Mouse (Mus musculus) midbrain, embryonic 15.5 days (tissue): Measurements from ENCODE around the gene Iqsec3. TPM values are rescaled to one million over a fixed set of nuclear protein-coding genes. Genes with fewer than 3 reads are reported as not detected.

Experiments used
- ATAC-seq: fragments of 200-750 bp; cut with Nextera tagmentation; replicated peaks from 2 replicates; pipeline ENCODE4 v1.8.0; 2017; ENCODE audit warnings: moderate TSS enrichment
- H3K27ac ChIP-seq: fragments of 300-500 bp; sonication (generic); 2 replicates; pipeline ENCODE4 v1.5.1; 2015; ENCODE audit warnings: mild to moderate bottlenecking, inconsistent platforms
- H3K27me3 ChIP-seq: fragments of 300-500 bp; sonication (generic); replicated peaks from 2 replicates; pipeline ENCODE4 v1.6.1; 2015; ENCODE audit warnings: inconsistent platforms
- H3K36me3 ChIP-seq: fragments of 300-500 bp; sonication (generic); replicated peaks from 2 replicates; pipeline ENCODE4 v1.6.1; 2015; ENCODE audit warnings: inconsistent platforms
- H3K4me1 ChIP-seq: fragments of 300-500 bp; sonication (generic); 2 replicates; pipeline ENCODE4 v1.6.1; 2015; ENCODE audit warnings: inconsistent platforms
- H3K4me2 ChIP-seq: fragments of 300-500 bp; sonication (generic); 2 replicates; pipeline ENCODE4 v1.6.1; 2015; ENCODE audit warnings: inconsistent platforms, mild to moderate bottlenecking, moderate library complexity
- H3K4me3 ChIP-seq: fragments of 300-500 bp; sonication (generic); 2 replicates; pipeline ENCODE4 v1.5.1; 2015; ENCODE audit warnings: mild to moderate bottlenecking, inconsistent platforms
- H3K9ac ChIP-seq: fragments of 300-500 bp; sonication (generic); 2 replicates; pipeline ENCODE4 v1.6.1; 2015; ENCODE audit warnings: mild to moderate bottlenecking, inconsistent platforms
- H3K9me3 ChIP-seq: fragments of 300-500 bp; sonication (generic); 2 replicates; pipeline ENCODE4 v1.6.1; 2016; ENCODE audit warnings: inconsistent platforms
- WGBS: fragments of 180-500 bp; shearing (Covaris S2); methylation state at CpG from one replicate; pipeline ENCODE4 v1.1.7; 2015; ENCODE audit warnings: mixed read lengths; 5-methylcytosine and 5-hydroxymethylcytosine counted together
- polyA plus RNA-seq: library from polyadenylated mRNA; unstranded; fragments of >200 nt; fragmentation: Nextera tagmentation; extraction: Ambion mirVana; gene quantifications from 2 replicates; pipeline ENCODE4 v1.2.1, GENCODE M21; 2015

Iqsec3 gene
- polyA plus RNA-seq, 1 experiment from 2014 or later = 13.7 TPM

GRCm38 (mm10) chr6:121440696-121441220 is 32.7 kb downstream of the Iqsec3 start:
- 17% methylated on average over 5 of the region's 5 CpGs for WGBS
- peak; percentile 32; the same call in 1 of the 2 replicates for ATAC-seq
- no peaks in the 10 kb centered on the region for H3K27me3 ChIP-seq
- no peak overlapping the region for H3K4me3 ChIP-seq
- no peak overlapping the region for H3K27ac ChIP-seq
- H3K9ac ChIP-seq = no peak overlapping the region
- no peak overlapping the region for H3K4me2 ChIP-seq
- H3K36me3 ChIP-seq = no peaks in the 10 kb centered on the region
- no peaks in the 10 kb centered on the region for H3K4me1 ChIP-seq
- no peaks in the 10 kb centered on the region for H3K9me3 ChIP-seq

- H3K27me3 ChIP-seq = no peaks in the 10 kb centered on the region
- H3K9ac ChIP-seq = no peak overlapping the region
- no peaks in the 10 kb centered on the region for H3K9me3 ChIP-seq
- H3K4me1 ChIP-seq = no peaks in the 10 kb centered on the region
- no peak overlapping the region for H3K27ac ChIP-seq
- no peaks in the 10 kb centered on the region for H3K36me3 ChIP-seq
- no peak overlapping the region for H3K4me2 ChIP-seq
- WGBS = 31% methylated on average over 6 of the region's 6 CpGs
- no peak overlapping the region for H3K4me3 ChIP-seq
- ATAC-seq = peak; percentile 43; the same call in 1 of the 2 replicates
These were observed 48.6 kb downstream of the Iqsec3 start for GRCm38 (mm10) chr6:121424830-121425229.

GRCm38 (mm10) chr6:121424403-121424802 is 49.1 kb downstream of the Iqsec3 start:
- Histone ChIP-seq H3K36me3 (no peaks in the 10 kb centered on the region), H3K9ac (no peak overlapping the region), H3K9me3 (no peaks in the 10 kb centered on the region), H3K27me3 (no peaks in the 10 kb centered on the region), H3K27ac (no peak overlapping the region), H3K4me1 (no peaks in the 10 kb centered on the region), H3K4me3 (no peak overlapping the region), H3K4me2 (no peak overlapping the region)
- WGBS = 44% methylated on average over 12 of the region's 12 CpGs
- peak; percentile 32; the same call in 1 of the 2 replicates for ATAC-seq

GRCm38 (mm10) chr6:121412558-121413297 is 60.8 kb downstream of the Iqsec3 start:
- Histone ChIP-seq H3K4me1 (peaks cover 7% of the 10 kb centered on the region; the same call in 1 of the 2 replicates), H3K36me3 (no peaks in the 10 kb centered on the region), H3K4me2 (peak overlapping the region; percentile 24; the same call in 1 of the 2 replicates), H3K27me3 (peaks cover 38% of the 10 kb centered on the region), H3K4me3 (peak overlapping the region; percentile 2; the same call in 1 of the 2 replicates), H3K9me3 (no peaks in the 10 kb centered on the region), H3K9ac (no peak overlapping the region), H3K27ac (no peak overlapping the region)
- peak; percentile 53; the same call in 1 of the 2 replicates for ATAC-seq
- 3% methylated on average over 46 of the region's 46 CpGs for WGBS

GRCm38 (mm10) chr6:121407571-121408011 is 65.9 kb downstream of the Iqsec3 start:
- H3K4me3 ChIP-seq = no peak overlapping the region
- H3K9me3 ChIP-seq = no peaks in the 10 kb centered on the region
- no peak for ATAC-seq
- no peak overlapping the region for H3K9ac ChIP-seq
- no peak overlapping the region for H3K4me2 ChIP-seq
- no peaks in the 10 kb centered on the region for H3K36me3 ChIP-seq
- H3K4me1 ChIP-seq = peaks cover 9% of the 10 kb centered on the region
- peaks cover 11% of the 10 kb centered on the region for H3K27me3 ChIP-seq
- WGBS = 28% methylated on average over 5 of the region's 5 CpGs
- no peak overlapping the region for H3K27ac ChIP-seq

- WGBS = 88% methylated on average over 8 of the region's 8 CpGs
- Histone ChIP-seq H3K27ac (no peak overlapping the region), H3K9ac (no peak overlapping the region), H3K4me3 (no peak overlapping the region), H3K4me2 (no peak overlapping the region), H3K27me3 (no peaks in the 10 kb centered on the region), H3K9me3 (no peaks in the 10 kb centered on the region), H3K4me1 (peaks cover 11% of the 10 kb centered on the region), H3K36me3 (no peaks in the 10 kb centered on the region)
- ATAC-seq = no peak
These were observed 68.2 kb downstream of the Iqsec3 start for GRCm38 (mm10) chr6:121405311-121405710.

- Histone ChIP-seq H3K36me3 (no peaks in the 10 kb centered on the region), H3K9ac (no peak overlapping the region), H3K4me2 (no peak overlapping the region), H3K27me3 (no peaks in the 10 kb centered on the region), H3K4me3 (no peak overlapping the region), H3K9me3 (no peaks in the 10 kb centered on the region), H3K27ac (peak overlapping the region; percentile 72), H3K4me1 (peaks cover 11% of the 10 kb centered on the region)
- ATAC-seq = peak; percentile 67
- 45% methylated on average over 8 of the region's 8 CpGs for WGBS
These were observed 70.7 kb downstream of the Iqsec3 start for GRCm38 (mm10) chr6:121402661-121403244.

GRCm38 (mm10) chr6:121401826-121402660 is 71.4 kb downstream of the Iqsec3 start:
- no peak overlapping the region for H3K4me2 ChIP-seq
- no peaks in the 10 kb centered on the region for H3K27me3 ChIP-seq
- H3K9me3 ChIP-seq = no peaks in the 10 kb centered on the region
- 68% methylated on average over 14 of the region's 14 CpGs for WGBS
- no peaks in the 10 kb centered on the region for H3K36me3 ChIP-seq
- no peak overlapping the region for H3K9ac ChIP-seq
- peaks cover 11% of the 10 kb centered on the region for H3K4me1 ChIP-seq
- no peak overlapping the region for H3K4me3 ChIP-seq
- peak overlapping the region; percentile 72 for H3K27ac ChIP-seq
- peak; percentile 68 for ATAC-seq

- no peak overlapping the region for H3K27ac ChIP-seq
- peaks cover 11% of the 10 kb centered on the region for H3K4me1 ChIP-seq
- no peaks in the 10 kb centered on the region for H3K27me3 ChIP-seq
- H3K9me3 ChIP-seq = no peaks in the 10 kb centered on the region
- H3K4me2 ChIP-seq = no peak overlapping the region
- H3K36me3 ChIP-seq = no peaks in the 10 kb centered on the region
- no peak for ATAC-seq
- H3K4me3 ChIP-seq = no peak overlapping the region
- H3K9ac ChIP-seq = no peak overlapping the region
- WGBS = 89% methylated on average over 6 of the region's 6 CpGs
These were observed 72.3 kb downstream of the Iqsec3 start for GRCm38 (mm10) chr6:121401140-121401539.

GRCm38 (mm10) chr6:121392610-121393252 is 80.7 kb downstream of the Iqsec3 start:
- no peak overlapping the region for H3K4me3 ChIP-seq
- no peak overlapping the region for H3K27ac ChIP-seq
- H3K36me3 ChIP-seq = no peaks in the 10 kb centered on the region
- H3K4me1 ChIP-seq = no peaks in the 10 kb centered on the region
- H3K27me3 ChIP-seq = no peaks in the 10 kb centered on the region
- 81% methylated on average over 4 of the region's 4 CpGs for WGBS
- no peak overlapping the region for H3K4me2 ChIP-seq
- ATAC-seq = no peak
- H3K9ac ChIP-seq = no peak overlapping the region
- H3K9me3 ChIP-seq = no peaks in the 10 kb centered on the region

GRCm38 (mm10) chr6:121385397-121385796 is 88.1 kb downstream of the Iqsec3 start:
- Histone ChIP-seq H3K27me3 (no peaks in the 10 kb centered on the region), H3K9me3 (no peaks in the 10 kb centered on the region), H3K4me2 (no peak overlapping the region), H3K4me1 (no peaks in the 10 kb centered on the region; the same call in 1 of the 2 replicates), H3K4me3 (no peak overlapping the region), H3K27ac (no peak overlapping the region), H3K36me3 (no peaks in the 10 kb centered on the region), H3K9ac (no peak overlapping the region)
- WGBS = 82% methylated on average over 3 of the region's 3 CpGs
- no peak for ATAC-seq
